Mouse (Mus musculus): Measurements from ENCODE around the gene Bag6. TPM values are rescaled to one million over a fixed set of nuclear protein-coding genes. Genes with fewer than 3 reads are reported as not detected.

Gene Bag6
- polyA plus RNA-seq, 1 experiment from 2014 or later = 66.8 TPM

Other genes with a start within 250 kb of the Bag6 start
- gene C2, start 236.9 kb upstream of the Bag6 start, polyA plus RNA-seq (2014; fragmentation: Illumina TruSeq; extraction: RNeasy Lipid Tissue Mini Kit (QIAGEN cat#74804); ENCODE audit: insufficient read depth, low read depth, low replicate concordance) = 24.6 TPM
- 39.7 TPM for gene Ehmt2, start 236.7 kb upstream of the Bag6 start, polyA plus RNA-seq (2014; fragmentation: Illumina TruSeq; extraction: RNeasy Lipid Tissue Mini Kit (QIAGEN cat#74804); ENCODE audit: insufficient read depth, low read depth, low replicate concordance)
- 9.2 TPM for gene Slc44a4, start 220.7 kb upstream of the Bag6 start, polyA plus RNA-seq (2014; fragmentation: Illumina TruSeq; extraction: RNeasy Lipid Tissue Mini Kit (QIAGEN cat#74804); ENCODE audit: insufficient read depth, low read depth, low replicate concordance)
- gene Neu1, start 203.9 kb upstream of the Bag6 start, polyA plus RNA-seq (2014; fragmentation: Illumina TruSeq; extraction: RNeasy Lipid Tissue Mini Kit (QIAGEN cat#74804); ENCODE audit: insufficient read depth, low read depth, low replicate concordance) = 22.0 TPM
- gene Hspa1b, start 175.9 kb upstream of the Bag6 start, polyA plus RNA-seq (2014; fragmentation: Illumina TruSeq; extraction: RNeasy Lipid Tissue Mini Kit (QIAGEN cat#74804); ENCODE audit: insufficient read depth, low read depth, low replicate concordance) = 18.0 TPM
- not detected for gene Gm20481, start 165.3 kb upstream of the Bag6 start, polyA plus RNA-seq (2014; fragmentation: Illumina TruSeq; extraction: RNeasy Lipid Tissue Mini Kit (QIAGEN cat#74804); ENCODE audit: insufficient read depth, low read depth, low replicate concordance)
- gene Hspa1a, start 163.0 kb upstream of the Bag6 start, polyA plus RNA-seq (2014; fragmentation: Illumina TruSeq; extraction: RNeasy Lipid Tissue Mini Kit (QIAGEN cat#74804); ENCODE audit: insufficient read depth, low read depth, low replicate concordance) = 15.5 TPM
- 1.2 TPM for gene Hspa1l, start 162.5 kb upstream of the Bag6 start, polyA plus RNA-seq (2014; fragmentation: Illumina TruSeq; extraction: RNeasy Lipid Tissue Mini Kit (QIAGEN cat#74804); ENCODE audit: insufficient read depth, low read depth, low replicate concordance)
- gene Lsm2, start 153.3 kb upstream of the Bag6 start, polyA plus RNA-seq (2014; fragmentation: Illumina TruSeq; extraction: RNeasy Lipid Tissue Mini Kit (QIAGEN cat#74804); ENCODE audit: insufficient read depth, low read depth, low replicate concordance) = 34.0 TPM
- 25.7 TPM for gene Vars, start 134.2 kb upstream of the Bag6 start, polyA plus RNA-seq (2014; fragmentation: Illumina TruSeq; extraction: RNeasy Lipid Tissue Mini Kit (QIAGEN cat#74804); ENCODE audit: insufficient read depth, low read depth, low replicate concordance)
- 0.74 TPM for gene Vwa7, start 118.6 kb upstream of the Bag6 start, polyA plus RNA-seq (2014; fragmentation: Illumina TruSeq; extraction: RNeasy Lipid Tissue Mini Kit (QIAGEN cat#74804); ENCODE audit: insufficient read depth, low read depth, low replicate concordance)
- gene Sapcd1, start 107.2 kb upstream of the Bag6 start, polyA plus RNA-seq (2014; fragmentation: Illumina TruSeq; extraction: RNeasy Lipid Tissue Mini Kit (QIAGEN cat#74804); ENCODE audit: insufficient read depth, low read depth, low replicate concordance) = 1.3 TPM
- gene Msh5, start 88.4 kb upstream of the Bag6 start, polyA plus RNA-seq (2014; fragmentation: Illumina TruSeq; extraction: RNeasy Lipid Tissue Mini Kit (QIAGEN cat#74804); ENCODE audit: insufficient read depth, low read depth, low replicate concordance) = 3.1 TPM
- gene Clic1, start 85.2 kb upstream of the Bag6 start, polyA plus RNA-seq (2014; fragmentation: Illumina TruSeq; extraction: RNeasy Lipid Tissue Mini Kit (QIAGEN cat#74804); ENCODE audit: insufficient read depth, low read depth, low replicate concordance) = 242 TPM
- gene Ddah2, start 76.1 kb upstream of the Bag6 start, polyA plus RNA-seq (2014; fragmentation: Illumina TruSeq; extraction: RNeasy Lipid Tissue Mini Kit (QIAGEN cat#74804); ENCODE audit: insufficient read depth, low read depth, low replicate concordance) = 99.2 TPM
- gene Ly6g6c, start 69.8 kb upstream of the Bag6 start, polyA plus RNA-seq (2014; fragmentation: Illumina TruSeq; extraction: RNeasy Lipid Tissue Mini Kit (QIAGEN cat#74804); ENCODE audit: insufficient read depth, low read depth, low replicate concordance) = 2.4 TPM
- 0.84 TPM for gene Mpig6b, start 69.0 kb upstream of the Bag6 start, polyA plus RNA-seq (2014; fragmentation: Illumina TruSeq; extraction: RNeasy Lipid Tissue Mini Kit (QIAGEN cat#74804); ENCODE audit: insufficient read depth, low read depth, low replicate concordance)
- gene Ly6g6e, start 58.3 kb upstream of the Bag6 start, polyA plus RNA-seq (2014; fragmentation: Illumina TruSeq; extraction: RNeasy Lipid Tissue Mini Kit (QIAGEN cat#74804); ENCODE audit: insufficient read depth, low read depth, low replicate concordance) = 1.4 TPM
- 13.1 TPM for gene Ly6g6d, start 57.1 kb upstream of the Bag6 start, polyA plus RNA-seq (2014; fragmentation: Illumina TruSeq; extraction: RNeasy Lipid Tissue Mini Kit (QIAGEN cat#74804); ENCODE audit: insufficient read depth, low read depth, low replicate concordance)
- not detected for gene Ly6g6f, start 49.6 kb upstream of the Bag6 start, polyA plus RNA-seq (2014; fragmentation: Illumina TruSeq; extraction: RNeasy Lipid Tissue Mini Kit (QIAGEN cat#74804); ENCODE audit: insufficient read depth, low read depth, low replicate concordance)
- 72.3 TPM for gene Abhd16a, start 45.9 kb upstream of the Bag6 start, polyA plus RNA-seq (2014; fragmentation: Illumina TruSeq; extraction: RNeasy Lipid Tissue Mini Kit (QIAGEN cat#74804); ENCODE audit: insufficient read depth, low read depth, low replicate concordance)
- gene Ly6g5c, start 26.9 kb upstream of the Bag6 start, polyA plus RNA-seq (2014; fragmentation: Illumina TruSeq; extraction: RNeasy Lipid Tissue Mini Kit (QIAGEN cat#74804); ENCODE audit: insufficient read depth, low read depth, low replicate concordance) = not detected
- 0.55 TPM for gene Ly6g5b, start 19.8 kb upstream of the Bag6 start, polyA plus RNA-seq (2014; fragmentation: Illumina TruSeq; extraction: RNeasy Lipid Tissue Mini Kit (QIAGEN cat#74804); ENCODE audit: insufficient read depth, low read depth, low replicate concordance)
- gene Gpank1, start 13.7 kb upstream of the Bag6 start, polyA plus RNA-seq (2014; fragmentation: Illumina TruSeq; extraction: RNeasy Lipid Tissue Mini Kit (QIAGEN cat#74804); ENCODE audit: insufficient read depth, low read depth, low replicate concordance) = 23.7 TPM
- 116 TPM for gene Csnk2b, start 13.1 kb upstream of the Bag6 start, polyA plus RNA-seq (2014; fragmentation: Illumina TruSeq; extraction: RNeasy Lipid Tissue Mini Kit (QIAGEN cat#74804); ENCODE audit: insufficient read depth, low read depth, low replicate concordance)
- gene D17H6S53E, start 8.8 kb upstream of the Bag6 start, polyA plus RNA-seq (2014; fragmentation: Illumina TruSeq; extraction: RNeasy Lipid Tissue Mini Kit (QIAGEN cat#74804); ENCODE audit: insufficient read depth, low read depth, low replicate concordance) = 11.1 TPM
- gene Apom, start 3.1 kb upstream of the Bag6 start, polyA plus RNA-seq (2014; fragmentation: Illumina TruSeq; extraction: RNeasy Lipid Tissue Mini Kit (QIAGEN cat#74804); ENCODE audit: insufficient read depth, low read depth, low replicate concordance) = not detected
- 149 TPM for gene Prrc2a, start 29.7 kb downstream of the Bag6 start, polyA plus RNA-seq (2014; fragmentation: Illumina TruSeq; extraction: RNeasy Lipid Tissue Mini Kit (QIAGEN cat#74804); ENCODE audit: insufficient read depth, low read depth, low replicate concordance)
- 14.2 TPM for gene Aif1, start 40.9 kb downstream of the Bag6 start, polyA plus RNA-seq (2014; fragmentation: Illumina TruSeq; extraction: RNeasy Lipid Tissue Mini Kit (QIAGEN cat#74804); ENCODE audit: insufficient read depth, low read depth, low replicate concordance)
- 56.7 TPM for gene Lst1, start 53.3 kb downstream of the Bag6 start, polyA plus RNA-seq (2014; fragmentation: Illumina TruSeq; extraction: RNeasy Lipid Tissue Mini Kit (QIAGEN cat#74804); ENCODE audit: insufficient read depth, low read depth, low replicate concordance)
- gene Ltb, start 59.3 kb downstream of the Bag6 start, polyA plus RNA-seq (2014; fragmentation: Illumina TruSeq; extraction: RNeasy Lipid Tissue Mini Kit (QIAGEN cat#74804); ENCODE audit: insufficient read depth, low read depth, low replicate concordance) = 46.6 TPM
- 1.2 TPM for gene Tnf, start 66.8 kb downstream of the Bag6 start, polyA plus RNA-seq (2014; fragmentation: Illumina TruSeq; extraction: RNeasy Lipid Tissue Mini Kit (QIAGEN cat#74804); ENCODE audit: insufficient read depth, low read depth, low replicate concordance)
- 0.62 TPM for gene Lta, start 70.2 kb downstream of the Bag6 start, polyA plus RNA-seq (2014; fragmentation: Illumina TruSeq; extraction: RNeasy Lipid Tissue Mini Kit (QIAGEN cat#74804); ENCODE audit: insufficient read depth, low read depth, low replicate concordance)
- not detected for gene Gm16181, start 85.7 kb downstream of the Bag6 start, polyA plus RNA-seq (2014; fragmentation: Illumina TruSeq; extraction: RNeasy Lipid Tissue Mini Kit (QIAGEN cat#74804); ENCODE audit: insufficient read depth, low read depth, low replicate concordance)
- gene Atp6v1g2, start 98.5 kb downstream of the Bag6 start, polyA plus RNA-seq (2014; fragmentation: Illumina TruSeq; extraction: RNeasy Lipid Tissue Mini Kit (QIAGEN cat#74804); ENCODE audit: insufficient read depth, low read depth, low replicate concordance) = 3.0 TPM
- gene Nfkbil1, start 100.6 kb downstream of the Bag6 start, polyA plus RNA-seq (2014; fragmentation: Illumina TruSeq; extraction: RNeasy Lipid Tissue Mini Kit (QIAGEN cat#74804); ENCODE audit: insufficient read depth, low read depth, low replicate concordance) = 13.6 TPM
- gene Ddx39b, start 106.6 kb downstream of the Bag6 start, polyA plus RNA-seq (2014; fragmentation: Illumina TruSeq; extraction: RNeasy Lipid Tissue Mini Kit (QIAGEN cat#74804); ENCODE audit: insufficient read depth, low read depth, low replicate concordance) = 120 TPM
- 887 TPM for gene H2-D1, start 127.6 kb downstream of the Bag6 start, polyA plus RNA-seq (2014; fragmentation: Illumina TruSeq; extraction: RNeasy Lipid Tissue Mini Kit (QIAGEN cat#74804); ENCODE audit: insufficient read depth, low read depth, low replicate concordance)
- 0.72 TPM for gene H2-Q1, start 185.2 kb downstream of the Bag6 start, polyA plus RNA-seq (2014; fragmentation: Illumina TruSeq; extraction: RNeasy Lipid Tissue Mini Kit (QIAGEN cat#74804); ENCODE audit: insufficient read depth, low read depth, low replicate concordance)
- 8.2 TPM for gene H2-Q2, start 207.1 kb downstream of the Bag6 start, polyA plus RNA-seq (2014; fragmentation: Illumina TruSeq; extraction: RNeasy Lipid Tissue Mini Kit (QIAGEN cat#74804); ENCODE audit: insufficient read depth, low read depth, low replicate concordance)
- gene H2-Q4, start 244.4 kb downstream of the Bag6 start, polyA plus RNA-seq (2014; fragmentation: Illumina TruSeq; extraction: RNeasy Lipid Tissue Mini Kit (QIAGEN cat#74804); ENCODE audit: insufficient read depth, low read depth, low replicate concordance) = 102 TPM

Measured in lung, adult 10 weeks (tissue).